Mouse (Mus musculus) limb, embryonic 13.5 days (tissue): Measurements from ENCODE around the gene Hist3h2ba. TPM values are rescaled to one million over a fixed set of nuclear protein-coding genes. Genes with fewer than 3 reads are reported as not detected.
A peak's percentile ranks its signal among the peaks of the same experiment; 100 is the strongest.

ENCODE experiments used
- ATAC-seq: fragments of 200-750 bp; cut with Nextera tagmentation; 2 replicates; pipeline ENCODE4 v1.8.0; 2017; ENCODE audit warnings: low read depth, moderate number of reproducible peaks, moderate TSS enrichment; ENCODE audit not compliant: low FRiP score
- H3K27ac ChIP-seq: fragments of 300-500 bp; sonication (generic); 2 replicates; pipeline ENCODE4 v1.5.1; 2015; ENCODE audit warnings: inconsistent platforms, mild to moderate bottlenecking, moderate library complexity
- H3K27me3 ChIP-seq: fragments of 300-500 bp; sonication (generic); 2 replicates; pipeline ENCODE4 v1.6.1; 2015; ENCODE audit warnings: mild to moderate bottlenecking, inconsistent platforms
- H3K36me3 ChIP-seq: fragments of 300-500 bp; sonication (generic); 2 replicates; pipeline ENCODE4 v1.6.1; 2015; ENCODE audit warnings: inconsistent platforms, mild to moderate bottlenecking, moderate library complexity
- H3K4me1 ChIP-seq: fragments of 300-500 bp; sonication (generic); 2 replicates; pipeline ENCODE4 v1.6.1; 2015; ENCODE audit warnings: inconsistent platforms
- H3K4me2 ChIP-seq: fragments of 300-500 bp; sonication (generic); replicated peaks from 2 replicates; pipeline ENCODE4 v1.6.1; 2015; ENCODE audit warnings: inconsistent platforms, mild to moderate bottlenecking, moderate library complexity
- H3K4me3 ChIP-seq: fragments of 300-500 bp; sonication (generic); 2 replicates; pipeline ENCODE4 v1.5.1; 2015; ENCODE audit warnings: moderate library complexity, mild to moderate bottlenecking, inconsistent platforms
- H3K9ac ChIP-seq: fragments of 300-500 bp; sonication (generic); 2 replicates; pipeline ENCODE4 v1.6.1; 2015; ENCODE audit warnings: mild to moderate bottlenecking, inconsistent platforms
- H3K9me3 ChIP-seq: fragments of 300-500 bp; sonication (generic); 2 replicates; pipeline ENCODE4 v1.6.1; 2016; ENCODE audit warnings: inconsistent platforms
- WGBS: fragments of 180-500 bp; shearing (Covaris S2); methylation state at CpG from one replicate; pipeline ENCODE4 v1.1.7; 2015; 5-methylcytosine and 5-hydroxymethylcytosine counted together
- polyA plus RNA-seq: library from polyadenylated mRNA; unstranded; fragments of >200 nt; fragmentation: Nextera tagmentation; extraction: Ambion mirVana; gene quantifications from 2 replicates; pipeline ENCODE4 v1.2.1, GENCODE M21; 2015

The Hist3h2ba gene
- polyA plus RNA-seq, 1 experiment from 2014 or later = 40.7 TPM

DNA sequence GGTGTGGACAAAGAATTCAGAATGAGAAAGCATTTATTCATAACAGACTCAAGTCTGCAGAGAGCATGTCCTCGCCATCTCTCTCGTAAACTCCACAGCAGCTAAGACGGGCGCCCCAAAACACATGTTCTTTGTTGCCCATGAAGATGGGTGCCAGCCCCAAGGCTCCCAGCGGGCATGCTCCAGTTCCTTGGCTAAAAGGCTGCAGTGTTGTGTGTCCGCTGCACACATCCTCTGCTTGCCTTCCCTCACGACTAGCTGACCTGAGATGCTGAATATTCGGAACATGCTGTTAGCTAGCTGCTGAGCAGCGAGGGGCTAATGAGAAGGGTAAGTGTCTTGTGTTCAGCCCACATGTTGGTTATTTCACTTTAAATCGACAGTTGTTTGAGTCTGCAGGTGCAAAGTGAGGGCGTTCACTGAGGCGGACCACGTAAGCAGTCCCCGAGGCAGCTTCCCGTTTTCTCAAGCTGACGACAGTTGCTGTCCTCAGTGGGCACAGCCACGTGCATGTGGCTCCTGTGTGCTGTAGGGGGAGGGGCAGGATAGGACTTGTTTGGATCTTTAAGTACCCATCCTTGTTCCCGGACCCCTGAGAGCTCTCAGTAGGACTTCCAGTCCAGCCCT, 33.9 kb downstream of the Hist3h2ba start:
- ATAC-seq = no peak
- no peak overlapping the region for H3K9ac ChIP-seq
- no peak overlapping the region for H3K4me2 ChIP-seq
- H3K27me3 ChIP-seq = no peaks in the 10 kb centered on the region
- H3K4me1 ChIP-seq = peaks cover 33% of the 10 kb centered on the region
- no peaks in the 10 kb centered on the region for H3K9me3 ChIP-seq
- 88% methylated on average over 18 of the region's 18 CpGs for WGBS
- H3K4me3 ChIP-seq = no peak overlapping the region
- H3K27ac ChIP-seq = no peak overlapping the region
- H3K36me3 ChIP-seq = peaks cover 57% of the 10 kb centered on the region

DNA sequence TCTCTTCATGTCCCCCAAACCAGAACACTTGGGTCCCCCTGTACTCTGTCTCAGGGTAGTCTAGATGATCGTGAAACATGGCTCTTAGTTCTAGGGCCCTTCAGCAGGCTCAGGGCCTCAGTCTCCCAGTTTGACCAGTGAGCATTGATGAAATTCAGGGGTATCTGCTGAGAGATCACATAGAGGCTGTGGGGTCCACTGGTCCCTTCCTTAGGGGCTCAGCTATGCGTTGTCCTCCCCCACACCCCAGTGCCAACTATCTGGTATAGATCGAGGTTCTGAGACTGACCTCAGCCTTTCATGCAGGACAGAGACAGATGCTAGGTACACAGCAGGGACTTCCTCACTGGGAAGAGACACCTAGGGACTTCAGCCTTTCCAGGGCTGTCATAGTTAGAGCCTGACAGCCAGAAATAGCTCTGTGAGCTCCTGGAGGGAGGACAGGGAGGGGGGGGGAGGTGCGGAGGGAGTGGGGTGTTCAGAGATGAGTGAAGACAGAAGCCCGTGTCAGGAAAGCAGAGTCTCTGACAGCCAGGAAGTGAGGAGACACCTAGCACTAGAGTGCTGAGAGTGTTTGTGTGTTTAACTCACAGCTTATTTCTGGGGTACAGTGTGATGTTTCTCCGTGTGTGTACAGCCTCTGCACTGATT, 35.1 kb downstream of the Hist3h2ba start:
- H3K36me3 ChIP-seq = peaks cover 69% of the 10 kb centered on the region
- H3K4me1 ChIP-seq = peaks cover 29% of the 10 kb centered on the region

GRCm38 (mm10) chr11:58984657-58985056, 35.9 kb downstream of the Hist3h2ba start:
- ATAC-seq = no peak
- no peak overlapping the region for H3K27ac ChIP-seq
- no peaks in the 10 kb centered on the region for H3K9me3 ChIP-seq
- no peak overlapping the region for H3K9ac ChIP-seq
- H3K4me2 ChIP-seq = no peak overlapping the region
- no peak overlapping the region for H3K4me3 ChIP-seq
- peaks cover 21% of the 10 kb centered on the region for H3K4me1 ChIP-seq
- H3K36me3 ChIP-seq = peaks cover 77% of the 10 kb centered on the region
- no peaks in the 10 kb centered on the region for H3K27me3 ChIP-seq
- 95% methylated on average over 7 of the region's 7 CpGs for WGBS

More for the DNA sequence above, 35.1 kb downstream of the Hist3h2ba start:
- Histone ChIP-seq H3K4me3 (no peak overlapping the region), H3K27me3 (no peaks in the 10 kb centered on the region), H3K4me2 (no peak overlapping the region), H3K9ac (no peak overlapping the region), H3K27ac (no peak overlapping the region), H3K9me3 (no peaks in the 10 kb centered on the region)
- ATAC-seq = no peak
- 94% methylated on average over 6 of the region's 6 CpGs for WGBS

DNA sequence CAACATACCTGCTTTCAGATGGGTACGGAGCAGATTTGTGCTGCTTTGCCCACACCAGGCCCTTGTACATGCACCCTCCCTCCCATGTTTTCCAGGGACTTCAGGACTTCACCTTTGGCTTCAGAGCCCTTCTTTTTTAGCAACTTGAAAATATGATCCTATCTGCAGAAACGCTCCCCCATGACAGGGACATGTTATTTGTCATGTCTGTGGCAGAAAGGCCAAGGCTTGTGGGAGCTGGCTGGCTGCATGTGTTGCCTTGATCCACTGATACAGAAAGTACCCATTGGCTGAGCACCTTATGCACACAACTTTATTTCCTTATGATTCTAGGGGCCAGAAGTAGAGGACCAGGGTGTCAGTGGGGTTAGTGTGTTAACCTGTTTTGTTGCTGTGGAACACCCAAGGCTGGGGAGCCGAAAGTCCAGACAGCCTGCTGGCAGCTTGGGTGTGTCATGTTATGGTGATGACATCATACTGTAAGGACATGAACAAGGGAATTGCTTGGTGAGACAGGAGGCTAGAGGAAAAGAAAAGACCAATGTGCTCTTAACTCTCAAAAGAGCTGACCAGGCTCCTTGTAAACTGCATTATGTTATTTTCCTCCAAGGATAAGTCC, 36.7 kb downstream of the Hist3h2ba start:
- ATAC-seq = no peak
- peaks cover 14% of the 10 kb centered on the region for H3K4me1 ChIP-seq
- no peak overlapping the region for H3K4me2 ChIP-seq
- WGBS = 92% methylated on average over 3 of the region's 3 CpGs
- no peaks in the 10 kb centered on the region for H3K27me3 ChIP-seq
- H3K36me3 ChIP-seq = peaks cover 85% of the 10 kb centered on the region
- no peak overlapping the region for H3K27ac ChIP-seq
- no peak overlapping the region for H3K4me3 ChIP-seq
- H3K9me3 ChIP-seq = no peaks in the 10 kb centered on the region
- no peak overlapping the region for H3K9ac ChIP-seq

- 96% methylated on average over 4 of the region's 4 CpGs for WGBS
- H3K4me2 ChIP-seq = no peak overlapping the region
- H3K27ac ChIP-seq = no peak overlapping the region
- peaks cover 1% of the 10 kb centered on the region; the same call in 1 of the 2 replicates for H3K4me1 ChIP-seq
- no peak overlapping the region for H3K9ac ChIP-seq
- ATAC-seq = no peak
- H3K27me3 ChIP-seq = peaks cover 21% of the 10 kb centered on the region
- H3K9me3 ChIP-seq = no peaks in the 10 kb centered on the region
- peaks cover 78% of the 10 kb centered on the region for H3K36me3 ChIP-seq
- H3K4me3 ChIP-seq = no peak overlapping the region
Observed at GRCm38 (mm10) chr11:58989166-58989565, 40.4 kb downstream of the Hist3h2ba start.

- H3K4me3 ChIP-seq = no peak overlapping the region
- no peak overlapping the region for H3K9ac ChIP-seq
- no peaks in the 10 kb centered on the region for H3K9me3 ChIP-seq
- 91% methylated on average over 17 of the region's 17 CpGs for WGBS
- peaks cover 8% of the 10 kb centered on the region for H3K4me1 ChIP-seq
- no peak for ATAC-seq
- no peak overlapping the region for H3K27ac ChIP-seq
- no peak overlapping the region for H3K4me2 ChIP-seq
- H3K27me3 ChIP-seq = peaks cover 30% of the 10 kb centered on the region
- peaks cover 68% of the 10 kb centered on the region for H3K36me3 ChIP-seq
Observed at GRCm38 (mm10) chr11:58990141-58990540, 41.4 kb downstream of the Hist3h2ba start.

DNA sequence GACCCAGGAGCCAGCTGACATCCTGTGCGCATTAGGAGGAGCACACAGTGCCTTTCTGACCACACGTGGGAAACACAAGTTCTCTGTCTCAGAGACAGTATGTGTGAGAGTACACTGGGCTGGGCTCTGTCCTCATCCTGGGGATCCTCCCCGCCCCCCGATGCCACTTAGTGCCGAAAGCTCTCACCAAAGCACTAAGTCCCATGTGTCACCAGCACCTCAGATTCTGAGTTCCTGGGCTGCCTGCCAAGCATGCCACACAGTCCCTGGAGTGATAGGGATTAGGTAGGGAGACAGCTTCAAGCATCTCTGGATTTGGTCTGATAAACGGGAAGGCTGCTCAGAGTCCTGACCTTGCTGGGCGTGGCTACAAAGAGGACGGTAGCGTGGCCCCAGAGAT, 42.1 kb downstream of the Hist3h2ba start:
- WGBS = 85% methylated on average over 9 of the region's 9 CpGs
- H3K36me3 ChIP-seq = peaks cover 62% of the 10 kb centered on the region
- no peak for ATAC-seq

DNA sequence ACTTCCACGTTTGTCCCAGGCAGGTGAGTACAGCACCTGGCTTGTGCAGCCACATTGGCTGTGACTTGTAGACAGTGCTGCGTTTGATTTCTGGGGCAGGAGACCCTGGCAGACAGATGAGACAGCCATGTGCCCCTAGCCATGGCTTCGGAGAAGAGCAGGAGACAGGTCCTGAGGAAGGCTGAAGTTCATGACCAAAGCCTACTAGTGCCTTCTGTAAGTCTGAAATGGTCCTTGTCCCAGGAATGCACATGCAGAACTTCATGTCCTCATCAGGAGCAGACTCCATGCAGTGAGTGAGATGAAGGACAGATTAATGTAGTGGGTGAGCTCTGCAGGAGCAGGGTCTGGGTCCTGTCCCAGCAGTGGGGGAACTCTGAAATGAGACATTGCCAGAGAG, 43.2 kb downstream of the Hist3h2ba start:
- ATAC-seq = no peak

More for the DNA sequence above, 42.1 kb downstream of the Hist3h2ba start:
- H3K4me1 ChIP-seq = peaks cover 8% of the 10 kb centered on the region
- no peak overlapping the region for H3K27ac ChIP-seq
- no peaks in the 10 kb centered on the region for H3K9me3 ChIP-seq
- no peak overlapping the region for H3K4me3 ChIP-seq
- no peak overlapping the region for H3K4me2 ChIP-seq
- no peak overlapping the region for H3K9ac ChIP-seq
- H3K27me3 ChIP-seq = peaks cover 37% of the 10 kb centered on the region

GRCm38 (mm10) chr11:58993091-58993670, 44.5 kb downstream of the Hist3h2ba start:
- H3K27ac ChIP-seq = no peak overlapping the region
- H3K27me3 ChIP-seq = peaks cover 49% of the 10 kb centered on the region
- peaks cover 8% of the 10 kb centered on the region for H3K4me1 ChIP-seq
- no peak overlapping the region for H3K4me3 ChIP-seq
- WGBS = 72% methylated on average over 6 of the region's 6 CpGs
- H3K36me3 ChIP-seq = peaks cover 38% of the 10 kb centered on the region
- no peak overlapping the region for H3K4me2 ChIP-seq
- no peaks in the 10 kb centered on the region for H3K9me3 ChIP-seq
- ATAC-seq = no peak
- H3K9ac ChIP-seq = no peak overlapping the region

More for the DNA sequence above, 43.2 kb downstream of the Hist3h2ba start:
- H3K4me2 ChIP-seq = no peak overlapping the region
- H3K4me3 ChIP-seq = no peak overlapping the region
- H3K4me1 ChIP-seq = peaks cover 8% of the 10 kb centered on the region
- peaks cover 47% of the 10 kb centered on the region for H3K27me3 ChIP-seq
- H3K36me3 ChIP-seq = peaks cover 50% of the 10 kb centered on the region
- no peak overlapping the region for H3K9ac ChIP-seq
- 75% methylated on average over 3 of the region's 3 CpGs for WGBS
- H3K9me3 ChIP-seq = no peaks in the 10 kb centered on the region
- H3K27ac ChIP-seq = no peak overlapping the region

DNA sequence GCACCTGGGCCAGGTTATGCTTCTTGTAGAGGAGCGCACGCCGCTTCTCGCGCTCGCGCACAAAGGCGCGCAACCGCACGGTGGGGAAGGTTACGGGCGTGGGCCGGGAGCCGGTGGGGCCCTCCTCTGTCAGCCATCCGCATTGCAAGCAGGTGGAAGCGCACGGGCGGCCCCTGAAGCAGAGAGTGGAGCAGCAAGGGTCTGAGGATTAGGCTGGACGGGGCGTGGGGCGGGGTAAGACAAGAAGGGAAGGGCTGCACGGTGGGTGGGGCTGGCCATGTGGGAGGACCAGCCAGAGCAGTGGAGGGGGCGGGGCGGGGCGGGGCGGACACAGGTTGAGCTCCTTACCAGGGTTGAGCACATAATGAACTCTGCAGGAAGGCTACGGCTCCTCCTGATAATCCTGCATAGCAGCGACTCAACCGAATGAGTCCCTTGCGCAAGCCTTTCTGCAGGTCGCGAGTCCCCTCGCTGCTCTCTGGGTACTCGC, 45.7 kb downstream of the Hist3h2ba start:
- peaks cover 26% of the 10 kb centered on the region for H3K36me3 ChIP-seq
- peaks cover 49% of the 10 kb centered on the region for H3K27me3 ChIP-seq
- peak overlapping the region; percentile 42 for H3K4me3 ChIP-seq
- H3K9me3 ChIP-seq = no peaks in the 10 kb centered on the region
- 3% methylated on average over 34 of the region's 35 CpGs for WGBS
- peak overlapping the region; percentile 70 for H3K4me2 ChIP-seq
- no peak overlapping the region for H3K27ac ChIP-seq
- peak; percentile 46 for ATAC-seq
- peaks cover 8% of the 10 kb centered on the region for H3K4me1 ChIP-seq
- H3K9ac ChIP-seq = no peak overlapping the region

GRCm38 (mm10) chr11:58995061-58995806, 46.5 kb downstream of the Hist3h2ba start:
- Histone ChIP-seq H3K9me3 (no peaks in the 10 kb centered on the region), H3K4me2 (peak overlapping the region; percentile 70), H3K4me1 (peaks cover 8% of the 10 kb centered on the region), H3K27me3 (peaks cover 49% of the 10 kb centered on the region), H3K27ac (no peak overlapping the region), H3K36me3 (peaks cover 17% of the 10 kb centered on the region), H3K9ac (no peak overlapping the region), H3K4me3 (no peak overlapping the region)
- 75% methylated on average over 9 of the region's 9 CpGs for WGBS
- no peak for ATAC-seq
